Mouse (Mus musculus): Measurements from ENCODE around the gene Grn. TPM values are rescaled to one million over a fixed set of nuclear protein-coding genes. Genes with fewer than 3 reads are reported as not detected.

Grn gene
- polyA plus RNA-seq, 2 experiments: 28.9 to 34.1 TPM

GRCm38 (mm10) chr11:102481779-102482178, 51.7 kb downstream of the Grn start:
- Histone ChIP-seq H3K27ac (no peak overlapping the region), H3K27me3 (ENCODE audit: control insufficient read depth, insufficient read depth, low read length) (no peaks in the 10 kb centered on the region), H3K4me2 (ENCODE audit: low read depth) (no peak overlapping the region), H3K9ac (replicated peaks) (no peak overlapping the region), H3K36me3 (replicated peaks; ENCODE audit: control insufficient read depth, insufficient read depth, low read depth) (peaks cover 46% of the 10 kb centered on the region), H3K4me1 (replicated peaks; ENCODE audit: control insufficient read depth in 2 of 2, insufficient read depth in 2 of 2, low read length in 1 of 2) (no peaks in the 10 kb centered on the region), H3K9me3 (ENCODE audit: control insufficient read depth, low read length) (no peaks in the 10 kb centered on the region), H3K4me3 (ENCODE audit: insufficient read depth in 1 of 2, low read depth in 2 of 2, low read length in 2 of 2) (no peak overlapping the region)
- no peak for DNase-seq (ENCODE audit: low read depth in 3 of 3, low spot score in 3 of 3)
- no peak for ATAC-seq (ENCODE audit: insufficient read depth)
- TF ChIP-seq CTCF (IDR thresholded peaks at IDR 0.05; ENCODE audit: low read depth): no peak
- TF ChIP-seq EP300 (IDR thresholded peaks at IDR 0.05; ENCODE audit: low read depth): no peak
- 68% methylated on average over 10 of the region's 10 CpGs for WGBS (ENCODE audit: insufficient replicate concordance)

Small RNAs within 50 kb of the gene (microRNA-seq; reads per million reads assigned to microRNA genes)
- not detected for gene Mir6930

Other genes starting within 250 kb of the Grn start
- 10.4 and 15.4 TPM in 2 replicates for gene Lsm12, start 245.0 kb upstream of the Grn start, polyA plus RNA-seq (2012; rRNA removed)
- gene Lsm12, start 245.0 kb upstream of the Grn start, polyA plus RNA-seq (2014; fragmentation: Nextera tagmentation; extraction: Ambion mirVana): 51.4 and 56.2 TPM in 2 replicates
- 12.6 and 14.8 TPM in 2 replicates for gene G6pc3, start 240.7 kb upstream of the Grn start, polyA plus RNA-seq (2012; rRNA removed)
- gene G6pc3, start 240.7 kb upstream of the Grn start, polyA plus RNA-seq (2014; fragmentation: Nextera tagmentation; extraction: Ambion mirVana): 7.3 and 10.1 TPM in 2 replicates
- gene Hdac5, start 200.1 kb upstream of the Grn start, polyA plus RNA-seq (2012; rRNA removed): 8.8 and 10.0 TPM in 2 replicates
- 6.4 and 7.3 TPM in 2 replicates for gene Hdac5, start 200.1 kb upstream of the Grn start, polyA plus RNA-seq (2014; fragmentation: Nextera tagmentation; extraction: Ambion mirVana)
- gene BC030867, start 181.4 kb upstream of the Grn start, polyA plus RNA-seq (2012; rRNA removed): 10.9 and 11.3 TPM in 2 replicates
- gene BC030867, start 181.4 kb upstream of the Grn start, polyA plus RNA-seq (2014; fragmentation: Nextera tagmentation; extraction: Ambion mirVana): 10.8 and 13.2 TPM in 2 replicates
- 0.39 and 0.44 TPM in 2 replicates for gene Asb16, start 161.6 kb upstream of the Grn start, polyA plus RNA-seq (2012; rRNA removed)
- 0.05 and 0.08 TPM in 2 replicates for gene Asb16, start 161.6 kb upstream of the Grn start, polyA plus RNA-seq (2014; fragmentation: Nextera tagmentation; extraction: Ambion mirVana)
- 19.1 and 19.8 TPM in 2 replicates for gene Tmub2, start 145.4 kb upstream of the Grn start, polyA plus RNA-seq (2012; rRNA removed)
- 19.3 and 24.7 TPM in 2 replicates for gene Tmub2, start 145.4 kb upstream of the Grn start, polyA plus RNA-seq (2014; fragmentation: Nextera tagmentation; extraction: Ambion mirVana)
- 11.0 and 11.6 TPM in 2 replicates for gene Atxn7l3, start 133.7 kb upstream of the Grn start, polyA plus RNA-seq (2012; rRNA removed)
- 3.6 and 4.7 TPM in 2 replicates for gene Atxn7l3, start 133.7 kb upstream of the Grn start, polyA plus RNA-seq (2014; fragmentation: Nextera tagmentation; extraction: Ambion mirVana)
- gene Ubtf, start 110.6 kb upstream of the Grn start, polyA plus RNA-seq (2012; rRNA removed): 19.9 and 34.7 TPM in 2 replicates
- 42.5 and 48.8 TPM in 2 replicates for gene Ubtf, start 110.6 kb upstream of the Grn start, polyA plus RNA-seq (2014; fragmentation: Nextera tagmentation; extraction: Ambion mirVana)
- gene Slc4a1, start 64.1 kb upstream of the Grn start, polyA plus RNA-seq (2012; rRNA removed): 570 and 632 TPM in 2 replicates
- gene Slc4a1, start 64.1 kb upstream of the Grn start, polyA plus RNA-seq (2014; fragmentation: Nextera tagmentation; extraction: Ambion mirVana): 606 and 703 TPM in 2 replicates
- gene Rundc3a, start 36.9 kb upstream of the Grn start, polyA plus RNA-seq (2012; rRNA removed): 1.4 and 1.9 TPM in 2 replicates
- 1.0 and 1.2 TPM in 2 replicates for gene Rundc3a, start 36.9 kb upstream of the Grn start, polyA plus RNA-seq (2014; fragmentation: Nextera tagmentation; extraction: Ambion mirVana)
- 167 and 187 TPM in 2 replicates for gene Slc25a39, start 22.4 kb upstream of the Grn start, polyA plus RNA-seq (2012; rRNA removed)
- 339 and 363 TPM in 2 replicates for gene Slc25a39, start 22.4 kb upstream of the Grn start, polyA plus RNA-seq (2014; fragmentation: Nextera tagmentation; extraction: Ambion mirVana)
- gene Fam171a2, start 17.4 kb downstream of the Grn start, polyA plus RNA-seq (2012; rRNA removed): 1.6 and 2.0 TPM in 2 replicates
- gene Fam171a2, start 17.4 kb downstream of the Grn start, polyA plus RNA-seq (2014; fragmentation: Nextera tagmentation; extraction: Ambion mirVana): 0.17 and 0.35 TPM in 2 replicates
- 28.4 and 35.4 TPM in 2 replicates for gene Itga2b, start 39.8 kb downstream of the Grn start, polyA plus RNA-seq (2012; rRNA removed)
- 20.0 and 27.3 TPM in 2 replicates for gene Itga2b, start 39.8 kb downstream of the Grn start, polyA plus RNA-seq (2014; fragmentation: Nextera tagmentation; extraction: Ambion mirVana)
- 7.5 and 7.8 TPM in 2 replicates for gene Gpatch8, start 126.1 kb downstream of the Grn start, polyA plus RNA-seq (2012; rRNA removed)
- gene Gpatch8, start 126.1 kb downstream of the Grn start, polyA plus RNA-seq (2014; fragmentation: Nextera tagmentation; extraction: Ambion mirVana): 14.1 and 16.4 TPM in 2 replicates
- 0.08 and 0.17 TPM in 2 replicates for gene Gm11627, start 149.1 kb downstream of the Grn start, polyA plus RNA-seq (2012; rRNA removed)
- not detected in 2 replicates for gene Gm11627, start 149.1 kb downstream of the Grn start, polyA plus RNA-seq (2014; fragmentation: Nextera tagmentation; extraction: Ambion mirVana)
- gene Fzd2, start 174.1 kb downstream of the Grn start, polyA plus RNA-seq (2012; rRNA removed): 0.91 and 1.1 TPM in 2 replicates
- gene Fzd2, start 174.1 kb downstream of the Grn start, polyA plus RNA-seq (2014; fragmentation: Nextera tagmentation; extraction: Ambion mirVana): 0.28 and 0.47 TPM in 2 replicates
- gene Meioc, start 233.4 kb downstream of the Grn start, polyA plus RNA-seq (2012; rRNA removed): 0.01 and 0.02 TPM in 2 replicates
- gene Meioc, start 233.4 kb downstream of the Grn start, polyA plus RNA-seq (2014; fragmentation: Nextera tagmentation; extraction: Ambion mirVana): 0.11 TPM in 1 of 2 replicates, not detected in the other